Mouse (Mus musculus) neural tube, embryonic 11.5 days (tissue): ENCODE measurements at regions not wholly inside any gene's neighbourhood (a gene's known extent, or its start where the extent isn't known, plus 50 kb on each side); places are given as distances from the start of the nearest gene placed in this dataset.

Source experiments
- ATAC-seq: fragments of 200-750 bp; cut with Nextera tagmentation; 2 replicates; pipeline ENCODE4 v1.8.0; 2017; ENCODE audit warnings: moderate number of reproducible peaks, mild to moderate bottlenecking, moderate TSS enrichment, moderate library complexity; ENCODE audit not compliant: insufficient read depth, low FRiP score, low TSS enrichment
- DNase-seq: peaks from one replicate; pipeline ENCODE4 v3.0.0-alpha.2; 2015; ENCODE audit warnings: low spot score
- H3K27ac ChIP-seq: fragments of 300-500 bp; sonication (generic); 2 replicates; pipeline ENCODE4 v1.5.1; 2014; ENCODE audit warnings: low read depth, mild to moderate bottlenecking, low read length
- H3K27me3 ChIP-seq: fragments of 300-500 bp; sonication (generic); 2 replicates; pipeline ENCODE4 v1.6.1; 2014; ENCODE audit warnings: mild to moderate bottlenecking, low read length, mixed read lengths; ENCODE audit not compliant: control insufficient read depth, insufficient read depth
- H3K36me3 ChIP-seq: fragments of 300-500 bp; sonication (generic); 2 replicates; pipeline ENCODE4 v1.6.1; 2014; ENCODE audit warnings: mild to moderate bottlenecking, low read length, moderate library complexity, mixed read lengths; ENCODE audit not compliant: control insufficient read depth, insufficient read depth
- H3K4me1 ChIP-seq: fragments of 300-500 bp; sonication (generic); 2 replicates; pipeline ENCODE4 v1.6.1; 2014; ENCODE audit warnings: low read length, mixed read lengths; ENCODE audit not compliant: control insufficient read depth, insufficient read depth
- H3K4me2 ChIP-seq: fragments of 300-500 bp; sonication (generic); 2 replicates; pipeline ENCODE4 v1.6.1; 2014; ENCODE audit warnings: low read depth, mild to moderate bottlenecking, moderate library complexity
- H3K4me3 ChIP-seq: fragments of 300-500 bp; sonication (generic); 2 replicates; pipeline ENCODE4 v1.5.1; 2014; ENCODE audit warnings: low read depth, low read length
- H3K9ac ChIP-seq: fragments of 300-500 bp; sonication (generic); 2 replicates; pipeline ENCODE4 v1.6.1; 2014; ENCODE audit warnings: mild to moderate bottlenecking, low read length
- H3K9me3 ChIP-seq: fragments of 300-500 bp; sonication (generic); 2 replicates; pipeline ENCODE4 v1.6.1; 2016; ENCODE audit warnings: low read length; ENCODE audit not compliant: control insufficient read depth
- WGBS: fragments of 180-500 bp; shearing (Covaris S2); extraction: QIAGEN DNeasy Blood & Tissue Kit; methylation state at CpG from one replicate; pipeline ENCODE4 v1.1.7; 2014; 5-methylcytosine and 5-hydroxymethylcytosine counted together

DNA sequence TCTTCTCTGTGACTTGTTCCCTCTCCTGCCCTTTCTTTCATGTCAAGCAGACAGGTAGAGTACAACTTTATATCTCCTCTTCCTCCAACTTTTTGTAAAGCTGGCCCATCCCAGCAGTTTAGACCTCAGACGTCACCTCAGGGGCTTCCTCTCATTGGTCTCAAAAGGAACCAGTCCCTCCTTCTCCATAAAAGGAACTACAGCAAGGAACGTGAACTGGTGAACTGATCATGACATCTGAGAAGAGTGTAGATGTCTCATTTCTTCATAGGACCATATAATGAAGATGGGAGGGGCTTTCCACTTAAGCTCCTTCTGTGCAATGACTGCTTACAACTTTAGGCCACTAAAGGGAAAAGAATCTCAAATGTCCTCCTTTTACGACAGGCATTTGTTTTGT is 153.0 kb downstream of the Ly86 start:
- DNase-seq (no peak), ATAC-seq (no peak)
- H3K9ac ChIP-seq = no peak overlapping the region
- 52% methylated on average over 3 of the region's 3 CpGs for WGBS
- no peaks in the 10 kb centered on the region for H3K36me3 ChIP-seq
- H3K27me3 ChIP-seq = no peaks in the 10 kb centered on the region
- no peak overlapping the region for H3K4me3 ChIP-seq
- no peaks in the 10 kb centered on the region for H3K4me1 ChIP-seq
- H3K27ac ChIP-seq = no peak overlapping the region
- H3K9me3 ChIP-seq = no peaks in the 10 kb centered on the region
- H3K4me2 ChIP-seq = no peak overlapping the region

DNA sequence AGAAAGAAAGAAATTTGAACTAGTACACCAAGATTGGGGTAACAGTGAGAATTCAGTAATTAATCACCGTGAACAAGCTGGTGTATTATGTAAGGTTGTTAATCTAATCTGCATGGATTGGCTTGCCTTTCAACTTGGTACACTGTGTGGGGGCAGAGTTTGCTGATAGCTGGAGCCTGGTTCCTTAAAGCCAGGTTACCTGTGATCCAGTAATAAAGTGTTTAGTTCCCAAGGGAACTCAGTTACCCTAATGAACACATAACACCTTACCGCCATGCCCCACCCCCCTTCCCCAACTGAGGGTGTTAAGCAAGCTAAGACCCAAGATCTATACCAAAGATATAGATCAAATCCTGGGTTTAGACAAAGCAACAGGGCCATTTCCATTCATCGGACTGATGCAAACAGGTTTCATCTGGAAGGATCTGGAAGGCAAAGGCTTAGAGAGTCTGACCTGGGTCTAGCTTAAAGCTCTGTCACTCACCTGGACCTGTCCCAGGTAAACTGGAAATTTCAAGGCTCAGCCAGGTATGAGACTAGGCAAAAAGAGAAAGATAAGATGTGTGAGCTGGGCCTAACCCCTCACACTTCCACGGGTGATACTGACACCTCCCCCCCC is 155.8 kb downstream of the Ly86 start:
- 73% methylated on average over 4 of the region's 4 CpGs for WGBS
- DNase-seq = no peak
- no peaks in the 10 kb centered on the region for H3K4me1 ChIP-seq
- ATAC-seq = no peak
- no peak overlapping the region for H3K4me3 ChIP-seq
- H3K4me2 ChIP-seq = no peak overlapping the region
- no peak overlapping the region for H3K27ac ChIP-seq
- H3K9ac ChIP-seq = no peak overlapping the region
- no peaks in the 10 kb centered on the region for H3K36me3 ChIP-seq
- H3K9me3 ChIP-seq = no peaks in the 10 kb centered on the region
- H3K27me3 ChIP-seq = no peaks in the 10 kb centered on the region

DNA sequence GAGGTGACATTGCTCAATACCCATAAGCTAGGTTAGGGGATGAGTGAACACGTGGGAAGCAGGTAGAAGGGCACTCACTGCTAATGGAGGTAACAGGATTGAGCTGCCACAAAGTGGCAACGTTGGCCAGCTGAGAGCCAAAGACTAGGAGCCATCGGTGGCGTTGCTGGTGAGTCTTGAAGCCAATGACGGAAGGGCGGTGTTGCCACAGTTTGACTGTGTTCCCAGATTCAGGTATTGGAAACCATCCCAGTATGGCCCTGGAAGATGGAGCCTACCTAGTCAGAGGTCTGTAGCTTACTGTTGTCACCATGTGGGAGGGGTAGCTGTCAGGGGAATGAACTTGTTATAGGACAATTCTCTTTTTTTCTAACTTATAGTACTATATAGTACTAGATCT is 158.4 kb downstream of the Ly86 start:
- no peak overlapping the region for H3K27ac ChIP-seq
- no peaks in the 10 kb centered on the region for H3K36me3 ChIP-seq
- 90% methylated on average over 6 of the region's 6 CpGs for WGBS
- H3K27me3 ChIP-seq = no peaks in the 10 kb centered on the region
- H3K4me2 ChIP-seq = no peak overlapping the region
- H3K4me1 ChIP-seq = no peaks in the 10 kb centered on the region
- no peak for DNase-seq
- no peak overlapping the region for H3K4me3 ChIP-seq
- no peak for ATAC-seq
- H3K9me3 ChIP-seq = no peaks in the 10 kb centered on the region
- no peak overlapping the region for H3K9ac ChIP-seq

DNA sequence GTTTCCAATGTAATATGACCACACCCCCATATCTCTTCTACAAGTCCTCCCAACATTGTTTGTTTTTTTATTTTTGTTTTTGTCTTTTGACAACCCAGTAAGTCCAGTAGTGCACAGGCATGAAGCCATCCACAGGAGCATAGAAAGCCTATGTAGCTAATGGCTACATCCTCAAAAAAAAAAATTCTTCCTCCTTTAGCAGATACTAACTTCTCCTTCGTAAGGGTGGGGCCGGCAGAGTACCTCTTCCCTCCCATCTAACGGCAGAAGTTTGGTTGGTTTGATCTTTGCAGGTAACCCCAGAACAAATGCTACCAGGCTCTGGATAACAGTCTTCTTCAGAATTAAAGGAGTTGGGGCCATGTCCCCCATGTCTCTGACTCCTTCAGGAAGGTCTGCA is 158.9 kb downstream of the Ly86 start:
- no peak overlapping the region for H3K27ac ChIP-seq
- no peak for DNase-seq
- no peak overlapping the region for H3K9ac ChIP-seq
- no peak overlapping the region for H3K4me2 ChIP-seq
- no peaks in the 10 kb centered on the region for H3K27me3 ChIP-seq
- no peaks in the 10 kb centered on the region for H3K9me3 ChIP-seq
- H3K4me3 ChIP-seq = no peak overlapping the region
- 91% methylated on average over 3 of the region's 3 CpGs for WGBS
- no peaks in the 10 kb centered on the region for H3K36me3 ChIP-seq
- H3K4me1 ChIP-seq = peaks cover under 1% of the 10 kb centered on the region; the same call in 1 of the 2 replicates
- no peak for ATAC-seq

- Histone ChIP-seq H3K27me3 (no peaks in the 10 kb centered on the region), H3K9ac (no peak overlapping the region), H3K4me2 (no peak overlapping the region), H3K4me1 (peaks cover 3% of the 10 kb centered on the region; the same call in 1 of the 2 replicates), H3K36me3 (no peaks in the 10 kb centered on the region), H3K9me3 (no peaks in the 10 kb centered on the region), H3K4me3 (no peak overlapping the region), H3K27ac (no peak overlapping the region)
- DNase-seq (no peak), ATAC-seq (no peak)
- 87% methylated on average over 10 of the region's 10 CpGs for WGBS
Measured at GRCm38 (mm10) chr13:37504373-37504772, 159.4 kb downstream of the Ly86 start.

- no peak overlapping the region for H3K27ac ChIP-seq
- no peak overlapping the region for H3K4me2 ChIP-seq
- no peak overlapping the region for H3K4me3 ChIP-seq
- peaks cover 3% of the 10 kb centered on the region; the same call in 1 of the 2 replicates for H3K4me1 ChIP-seq
- no peaks in the 10 kb centered on the region for H3K36me3 ChIP-seq
- DNase-seq (no peak), ATAC-seq (no peak)
- 79% methylated on average over 3 of the region's 3 CpGs for WGBS
- H3K27me3 ChIP-seq = no peaks in the 10 kb centered on the region
- no peak overlapping the region for H3K9ac ChIP-seq
- H3K9me3 ChIP-seq = no peaks in the 10 kb centered on the region
Measured at GRCm38 (mm10) chr13:37505617-37506016, 160.6 kb downstream of the Ly86 start.

GRCm38 (mm10) chr13:37506046-37506445 is 161.0 kb downstream of the Ly86 start:
- WGBS = 76% methylated on average over 10 of the region's 10 CpGs
- no peak for DNase-seq
- no peak overlapping the region for H3K27ac ChIP-seq

GRCm38 (mm10) chr13:37506701-37507100 is 161.7 kb downstream of the Ly86 start:
- WGBS = 76% methylated on average over 8 of the region's 8 CpGs
- Histone ChIP-seq H3K27me3 (no peaks in the 10 kb centered on the region), H3K4me1 (peaks cover 3% of the 10 kb centered on the region; the same call in 1 of the 2 replicates), H3K4me3 (no peak overlapping the region), H3K36me3 (no peaks in the 10 kb centered on the region), H3K27ac (no peak overlapping the region), H3K4me2 (no peak overlapping the region), H3K9me3 (no peaks in the 10 kb centered on the region), H3K9ac (no peak overlapping the region)
- DNase-seq = no peak
- ATAC-seq = no peak

More at GRCm38 (mm10) chr13:37506046-37506445, 161.0 kb downstream of the Ly86 start:
- no peak overlapping the region for H3K9ac ChIP-seq
- H3K4me2 ChIP-seq = no peak overlapping the region
- H3K4me1 ChIP-seq = peaks cover 3% of the 10 kb centered on the region; the same call in 1 of the 2 replicates
- ATAC-seq = no peak
- H3K9me3 ChIP-seq = no peaks in the 10 kb centered on the region
- no peaks in the 10 kb centered on the region for H3K36me3 ChIP-seq
- H3K4me3 ChIP-seq = no peak overlapping the region
- H3K27me3 ChIP-seq = no peaks in the 10 kb centered on the region

GRCm38 (mm10) chr13:37507146-37507545 is 162.1 kb downstream of the Ly86 start:
- H3K36me3 ChIP-seq = no peaks in the 10 kb centered on the region
- 86% methylated on average over 5 of the region's 5 CpGs for WGBS
- peaks cover 3% of the 10 kb centered on the region; the same call in 1 of the 2 replicates for H3K4me1 ChIP-seq
- DNase-seq (no peak), ATAC-seq (no peak)
- H3K9ac ChIP-seq = no peak overlapping the region
- H3K4me3 ChIP-seq = no peak overlapping the region
- no peak overlapping the region for H3K27ac ChIP-seq
- no peaks in the 10 kb centered on the region for H3K9me3 ChIP-seq
- no peaks in the 10 kb centered on the region for H3K27me3 ChIP-seq
- H3K4me2 ChIP-seq = no peak overlapping the region
